Mouse (Mus musculus) heart, postnatal 0 days (tissue): ENCODE data around the gene Cd180.

Experiments used
- CTCF ChIP-seq: IDR thresholded peaks from 2 replicates; pipeline ENCODE4 v1.5.1; 2016; ENCODE audit warnings: antibody characterized with exemption, control low read depth, low read depth
- EP300 ChIP-seq: IDR thresholded peaks from 2 replicates; pipeline ENCODE4 v1.6.1; 2016; ENCODE audit warnings: antibody characterized with exemption, low read depth

DNA sequence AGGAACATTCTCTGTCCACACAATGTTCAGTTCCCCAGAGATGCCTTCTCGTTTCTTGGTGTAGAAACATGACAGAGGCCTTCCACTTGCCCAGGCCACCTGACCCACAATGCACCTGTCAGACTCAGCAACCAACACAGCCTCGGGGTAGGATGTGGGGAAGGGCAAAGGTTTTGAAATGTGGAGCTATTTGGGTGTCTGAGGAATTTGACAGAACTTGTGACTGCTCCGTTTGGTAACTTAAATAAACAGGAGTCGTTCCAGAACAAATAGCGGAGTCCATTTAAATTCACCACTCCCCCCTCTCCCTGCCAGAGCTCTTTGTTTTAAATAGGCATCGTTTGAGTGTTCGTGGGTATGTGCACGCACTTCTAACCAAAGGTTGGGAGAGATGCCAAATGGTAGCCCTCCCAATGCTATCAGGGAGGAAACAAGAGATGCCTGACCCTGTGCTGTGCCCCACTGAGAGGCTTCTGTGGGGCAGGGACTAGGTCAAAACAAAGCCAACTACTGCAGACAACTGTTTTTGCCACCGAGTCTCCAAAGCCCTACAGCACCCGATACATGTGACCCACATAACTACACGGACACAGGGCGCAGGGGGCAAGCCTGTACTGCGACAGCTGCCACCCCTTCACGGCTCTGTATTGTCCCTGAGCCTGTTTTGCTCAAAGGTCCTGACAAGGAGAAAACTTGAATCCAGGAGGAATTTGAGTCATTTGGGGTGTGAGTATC, 23.7 kb upstream of the Cd180 start:
- TF ChIP-seq CTCF, result no peak
- no peak for TF ChIP-seq EP300
